Mouse (Mus musculus) myocyte (in vitro differentiated cells): ENCODE data around the gene Abcc5.

ENCODE experiments used
- CEBPB ChIP-seq: IDR thresholded peaks from 2 replicates; pipeline ENCODE4 v1.6.1; 2011; ENCODE audit warnings: mild to moderate bottlenecking, moderate library complexity; ENCODE audit not compliant: poor library complexity, insufficient read depth, severe bottlenecking
- MAX ChIP-seq: IDR thresholded peaks from one replicate; pipeline ENCODE4 v1.6.1; 2011; ENCODE audit warnings: low read depth, mild to moderate bottlenecking, control low read depth
- MYOG ChIP-seq, 3 experiments: IDR thresholded peaks; one replicate each; pipeline ENCODE4 v1.6.1; 2011; ENCODE audit warnings: control low read depth in 2 of 3, low read depth in 2 of 3, mild to moderate bottlenecking in 2 of 3; ENCODE audit not compliant: insufficient read length in 2 of 3, control insufficient read depth in 1 of 3, insufficient read depth in 1 of 3
- POLR2A ChIP-seq: IDR thresholded peaks from one replicate; pipeline ENCODE4 v1.6.1; 2011; ENCODE audit warnings: low read depth, mild to moderate bottlenecking, control low read depth, moderate library complexity; ENCODE audit not compliant: insufficient read length
- POLR2AphosphoS2 ChIP-seq: IDR thresholded peaks from one replicate; pipeline ENCODE4 v1.6.1; 2011; ENCODE audit warnings: low read depth, control low read depth; ENCODE audit not compliant: insufficient read length
- USF1 ChIP-seq: IDR thresholded peaks from one replicate; pipeline ENCODE4 v1.6.1; 2011; ENCODE audit warnings: low read depth, mild to moderate bottlenecking, control low read depth, moderate library complexity

DNA sequence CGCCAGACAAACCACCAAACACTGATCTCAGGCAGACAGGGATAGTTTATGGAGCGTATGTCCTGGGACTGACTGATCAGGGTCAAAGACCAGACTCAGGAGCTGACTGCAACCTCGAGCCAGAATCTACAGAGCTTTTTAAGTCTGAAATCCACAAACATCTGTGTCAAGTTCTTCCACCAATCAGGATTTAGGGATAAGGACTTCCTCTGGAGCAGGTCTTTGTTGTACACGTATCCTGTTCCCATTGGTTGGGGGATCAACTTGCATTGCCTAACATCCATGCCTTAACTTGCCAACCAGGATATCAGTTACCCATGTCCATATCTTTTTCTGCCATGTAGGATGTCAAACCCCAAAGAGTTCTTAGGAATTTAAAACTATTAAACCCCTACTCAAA is 1.4 kb upstream of the Abcc5 start:
- TF ChIP-seq POLR2A (no peak), USF1 (no peak), MYOG (IDR thresholded peaks at IDR 0.05; ENCODE audit: control insufficient read depth in 1 of 3, insufficient read depth in 1 of 3, insufficient read length in 2 of 3, low read depth in 2 of 3) (no peak), POLR2AphosphoS2 (no peak), MAX (no peak), CEBPB (no peak)
